Mouse (Mus musculus) embryonic fibroblast, embryonic 13.5 days (primary cell): ENCODE data around the gene Map3k10.

Source experiments
- CTCF ChIP-seq: IDR thresholded peaks from 2 replicates; pipeline ENCODE4 v1.5.1; 2011; ENCODE audit warnings: mild to moderate bottlenecking, control low read depth, low read length, moderate library complexity, borderline replicate concordance; ENCODE audit not compliant: insufficient read depth
- POLR2A ChIP-seq: IDR thresholded peaks from 2 replicates; pipeline ENCODE4 v1.6.1; 2011; ENCODE audit warnings: low read depth, mild to moderate bottlenecking, control low read depth, low read length, moderate library complexity

- no peak for TF ChIP-seq CTCF
- no peak for TF ChIP-seq POLR2A
Observed at GRCm38 (mm10) chr7:27688246-27688788, 13.9 kb upstream of the Map3k10 start.
